Mouse (Mus musculus): ENCODE results near the gene Ntng2. TPM values are rescaled to one million over a fixed set of nuclear protein-coding genes. Genes with fewer than 3 reads are reported as not detected.

Ntng2 gene
- polyA plus RNA-seq, 2 experiments = 0.26 to 3.3 TPM

- H3K4me3 ChIP-seq (replicated peaks; ENCODE audit: low read length) = no peak overlapping the region
- peaks cover 18% of the 10 kb centered on the region; the same call in 1 of the 2 replicates for H3K27me3 ChIP-seq (ENCODE audit: control insufficient read depth, insufficient read depth, low read length)
- H3K27ac ChIP-seq (replicated peaks; ENCODE audit: low read depth, low read length) = no peak overlapping the region
- WGBS = 70% methylated on average over 12 of the region's 12 CpGs
- DNase-seq (ENCODE audit: low spot score) (no peak), ATAC-seq (ENCODE audit: low FRiP score, low read depth) (no peak)
- H3K4me1 ChIP-seq (ENCODE audit: control insufficient read depth, insufficient read depth, low read length) = peaks cover 6% of the 10 kb centered on the region; the same call in 1 of the 2 replicates
- H3K4me2 ChIP-seq (replicated peaks; ENCODE audit: low read depth, low read length, severe bottlenecking) = no peak overlapping the region
- H3K9me3 ChIP-seq (ENCODE audit: control insufficient read depth, low read length) = no peaks in the 10 kb centered on the region
- no peaks in the 10 kb centered on the region for H3K36me3 ChIP-seq (ENCODE audit: control insufficient read depth, insufficient read depth, low read length)
- H3K9ac ChIP-seq (ENCODE audit: low read depth, low read length, severe bottlenecking) = no peak overlapping the region
- no peak for TF ChIP-seq POLR2A (IDR thresholded peaks at IDR 0.05; ENCODE audit: borderline replicate concordance, extremely low read depth, insufficient read depth, insufficient read length)
These were observed 56.0 kb downstream of the Ntng2 start for GRCm38 (mm10) chr2:29196844-29197243.

DNA sequence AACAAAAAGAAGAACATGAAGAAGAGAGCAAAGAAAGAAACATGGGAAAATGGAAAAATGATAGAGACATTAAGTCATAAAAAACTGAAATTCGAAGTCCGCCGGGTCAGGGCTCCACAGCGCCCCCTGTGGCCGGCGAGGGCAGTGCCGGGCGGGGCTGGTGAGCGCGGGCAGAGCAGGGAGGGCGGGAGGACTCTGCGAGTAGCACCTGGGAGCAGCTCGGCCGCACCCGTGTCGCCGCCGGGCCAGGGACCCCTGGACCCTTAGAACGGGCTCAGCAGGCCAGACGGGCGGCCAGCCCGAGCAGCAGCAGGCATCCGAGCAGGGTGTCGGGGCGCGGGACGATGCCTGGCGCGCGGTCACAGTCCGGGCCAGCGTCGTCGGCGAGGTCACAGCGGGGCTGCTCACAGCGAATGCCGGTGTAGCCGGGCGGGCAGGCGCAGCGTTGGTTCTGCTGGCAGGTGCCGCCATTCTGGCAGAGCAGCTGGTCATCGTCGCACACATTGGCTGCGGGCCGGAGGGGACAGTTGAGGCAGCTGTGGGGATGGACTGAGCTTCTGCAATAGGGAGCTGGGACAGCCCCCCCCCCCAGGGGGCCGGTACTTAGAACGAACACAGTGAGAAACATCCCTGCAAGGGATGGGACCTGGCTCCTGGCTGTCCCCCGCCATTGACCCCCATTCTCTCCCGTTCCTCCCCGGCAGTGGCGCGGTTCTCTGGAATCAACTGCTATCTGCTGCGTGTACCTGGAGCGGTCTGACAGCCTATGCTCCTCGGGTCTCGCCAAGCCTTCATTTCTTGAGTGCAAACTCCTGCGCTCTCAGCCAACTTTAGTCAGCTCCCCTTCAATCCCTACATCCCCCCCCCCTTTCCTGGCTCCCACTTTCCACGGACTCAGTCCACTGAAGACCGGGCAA, 58.0 kb downstream of the Ntng2 start:
- peak; percentile 77; the same call in 1 of the 2 replicates for ATAC-seq (ENCODE audit: low FRiP score, low read depth)
- H3K4me2 ChIP-seq (replicated peaks; ENCODE audit: low read depth, low read length, severe bottlenecking) = peak overlapping the region; percentile 98

GRCm38 (mm10) chr2:29193819-29194546, 58.8 kb downstream of the Ntng2 start:
- Histone ChIP-seq H3K4me3 (replicated peaks; ENCODE audit: low read length) (peak overlapping the region; percentile 46), H3K4me1 (ENCODE audit: control insufficient read depth, insufficient read depth, low read length) (peaks cover 6% of the 10 kb centered on the region; the same call in 1 of the 2 replicates), H3K36me3 (ENCODE audit: control insufficient read depth, insufficient read depth, low read length) (no peaks in the 10 kb centered on the region), H3K4me2 (replicated peaks; ENCODE audit: low read depth, low read length, severe bottlenecking) (peak overlapping the region; percentile 98), H3K9me3 (ENCODE audit: control insufficient read depth, low read length) (no peaks in the 10 kb centered on the region), H3K27ac (replicated peaks; ENCODE audit: low read depth, low read length) (no peak overlapping the region), H3K27me3 (ENCODE audit: control insufficient read depth, insufficient read depth, low read length) (peaks cover 18% of the 10 kb centered on the region; the same call in 1 of the 2 replicates), H3K9ac (ENCODE audit: low read depth, low read length, severe bottlenecking) (no peak overlapping the region; the same call in 1 of the 2 replicates)
- ATAC-seq (ENCODE audit: low FRiP score, low read depth) (peak; percentile 28; the same call in 1 of the 2 replicates), DNase-seq (ENCODE audit: low spot score) (no peak)
- TF ChIP-seq POLR2A (IDR thresholded peaks at IDR 0.05; ENCODE audit: borderline replicate concordance, extremely low read depth, insufficient read depth, insufficient read length) = no peak
- 20% methylated on average over 16 of the region's 16 CpGs for WGBS

More for the DNA sequence above, 58.0 kb downstream of the Ntng2 start:
- Histone ChIP-seq H3K9me3 (ENCODE audit: control insufficient read depth, low read length) (no peaks in the 10 kb centered on the region), H3K4me1 (ENCODE audit: control insufficient read depth, insufficient read depth, low read length) (peaks cover 6% of the 10 kb centered on the region; the same call in 1 of the 2 replicates), H3K9ac (ENCODE audit: low read depth, low read length, severe bottlenecking) (peak overlapping the region; percentile 47), H3K27ac (replicated peaks; ENCODE audit: low read depth, low read length) (no peak overlapping the region), H3K4me3 (replicated peaks; ENCODE audit: low read length) (peak overlapping the region; percentile 46), H3K36me3 (ENCODE audit: control insufficient read depth, insufficient read depth, low read length) (no peaks in the 10 kb centered on the region), H3K27me3 (ENCODE audit: control insufficient read depth, insufficient read depth, low read length) (peaks cover 18% of the 10 kb centered on the region; the same call in 1 of the 2 replicates)
- 2% methylated on average over 39 of the region's 61 CpGs for WGBS
- DNase-seq (ENCODE audit: low spot score) = no peak
- TF ChIP-seq POLR2A (IDR thresholded peaks at IDR 0.05; ENCODE audit: borderline replicate concordance, extremely low read depth, insufficient read depth, insufficient read length) = no peak

DNA sequence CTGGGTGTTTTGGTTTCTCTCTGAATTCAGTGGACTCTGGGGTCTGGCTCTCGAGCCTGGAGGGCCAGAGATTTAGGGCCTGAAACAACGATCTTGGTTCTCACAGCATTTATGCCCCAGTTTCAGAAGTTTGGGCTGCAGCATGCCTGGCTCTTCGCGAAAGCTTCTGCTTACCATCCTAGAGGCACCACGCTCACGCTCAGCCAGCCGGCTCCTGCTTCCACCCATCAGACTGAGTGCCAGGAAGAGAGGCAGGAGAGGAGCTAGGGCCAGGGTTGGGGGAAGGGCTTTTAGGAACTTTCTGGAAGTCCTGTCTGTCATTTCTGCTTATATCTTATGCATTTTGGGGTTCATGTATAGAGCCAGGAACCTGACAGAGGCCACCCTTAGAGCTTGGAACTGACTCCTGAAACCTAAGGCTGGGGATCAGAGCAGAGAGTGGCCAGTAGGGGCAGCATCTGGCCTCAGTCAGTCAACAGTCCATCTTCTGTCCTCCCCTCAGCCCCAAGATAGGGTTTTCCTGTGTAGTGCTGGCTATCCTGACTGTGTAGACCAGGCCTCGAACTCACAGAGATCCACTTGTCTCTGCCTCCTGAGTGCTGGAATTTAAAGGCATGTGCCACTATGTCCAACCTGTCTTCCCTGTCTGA, 60.1 kb downstream of the Ntng2 start:
- DNase-seq (ENCODE audit: low spot score) (no peak), ATAC-seq (ENCODE audit: low FRiP score, low read depth) (no peak)
- no peak for TF ChIP-seq POLR2A (IDR thresholded peaks at IDR 0.05; ENCODE audit: borderline replicate concordance, extremely low read depth, insufficient read depth, insufficient read length)
- H3K36me3 ChIP-seq (ENCODE audit: control insufficient read depth, insufficient read depth, low read length) = no peaks in the 10 kb centered on the region
- no peak overlapping the region for H3K4me2 ChIP-seq (replicated peaks; ENCODE audit: low read depth, low read length, severe bottlenecking)
- H3K4me1 ChIP-seq (ENCODE audit: control insufficient read depth, insufficient read depth, low read length) = peaks cover 6% of the 10 kb centered on the region; the same call in 1 of the 2 replicates
- WGBS = 85% methylated on average over 8 of the region's 8 CpGs
- no peak overlapping the region for H3K4me3 ChIP-seq (replicated peaks; ENCODE audit: low read length)
- H3K9ac ChIP-seq (ENCODE audit: low read depth, low read length, severe bottlenecking) = no peak overlapping the region
- no peaks in the 10 kb centered on the region for H3K9me3 ChIP-seq (ENCODE audit: control insufficient read depth, low read length)
- H3K27ac ChIP-seq (replicated peaks; ENCODE audit: low read depth, low read length) = no peak overlapping the region
- peaks cover 18% of the 10 kb centered on the region; the same call in 1 of the 2 replicates for H3K27me3 ChIP-seq (ENCODE audit: control insufficient read depth, insufficient read depth, low read length)
